Mouse (Mus musculus): ENCODE measurements around the gene Adamts15. TPM values are rescaled to one million over a fixed set of nuclear protein-coding genes. Genes with fewer than 3 reads are reported as not detected.

Gene Adamts15
- polyA plus RNA-seq (2012; rRNA removed) = 0.65 and 0.71 TPM in 2 replicates

DNA sequence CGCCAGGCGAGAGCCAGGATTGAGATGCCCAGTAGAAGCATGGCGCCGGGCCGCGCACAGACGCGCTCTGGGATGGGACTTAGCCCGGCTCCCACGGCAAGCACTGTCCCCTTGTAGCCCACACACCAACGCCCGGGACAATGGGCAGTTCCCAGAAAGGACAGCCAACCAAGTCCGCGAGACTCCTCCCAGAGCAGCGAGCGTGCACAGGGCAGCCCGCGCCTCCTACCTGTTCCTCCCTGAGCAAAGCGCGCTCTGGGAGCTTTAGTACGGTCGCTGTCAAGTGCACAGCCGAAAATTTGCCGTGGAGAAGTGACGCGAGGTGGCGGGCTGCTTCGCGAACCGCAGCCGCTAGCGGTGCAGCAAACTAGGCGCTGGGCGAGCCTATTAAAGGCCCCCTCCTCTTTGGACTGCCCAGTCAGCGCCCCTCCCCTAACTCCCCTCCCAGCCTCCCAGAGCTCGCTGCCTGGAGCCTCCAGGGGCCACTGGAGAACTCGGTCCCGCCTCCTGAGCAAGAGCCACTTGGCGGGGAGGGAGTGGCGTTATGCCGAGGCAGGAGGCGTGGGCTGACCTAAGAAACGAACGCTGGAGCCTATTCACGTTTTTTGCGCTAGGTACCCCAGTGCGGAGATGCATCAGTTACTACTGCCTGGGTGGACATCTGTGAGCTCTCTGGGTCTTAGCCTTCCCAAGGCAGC is at the start of gene Adamts15:
Adamts15 (minus strand) TSS at position 256 of the 698 bp plus-strand sequence.

DNA sequence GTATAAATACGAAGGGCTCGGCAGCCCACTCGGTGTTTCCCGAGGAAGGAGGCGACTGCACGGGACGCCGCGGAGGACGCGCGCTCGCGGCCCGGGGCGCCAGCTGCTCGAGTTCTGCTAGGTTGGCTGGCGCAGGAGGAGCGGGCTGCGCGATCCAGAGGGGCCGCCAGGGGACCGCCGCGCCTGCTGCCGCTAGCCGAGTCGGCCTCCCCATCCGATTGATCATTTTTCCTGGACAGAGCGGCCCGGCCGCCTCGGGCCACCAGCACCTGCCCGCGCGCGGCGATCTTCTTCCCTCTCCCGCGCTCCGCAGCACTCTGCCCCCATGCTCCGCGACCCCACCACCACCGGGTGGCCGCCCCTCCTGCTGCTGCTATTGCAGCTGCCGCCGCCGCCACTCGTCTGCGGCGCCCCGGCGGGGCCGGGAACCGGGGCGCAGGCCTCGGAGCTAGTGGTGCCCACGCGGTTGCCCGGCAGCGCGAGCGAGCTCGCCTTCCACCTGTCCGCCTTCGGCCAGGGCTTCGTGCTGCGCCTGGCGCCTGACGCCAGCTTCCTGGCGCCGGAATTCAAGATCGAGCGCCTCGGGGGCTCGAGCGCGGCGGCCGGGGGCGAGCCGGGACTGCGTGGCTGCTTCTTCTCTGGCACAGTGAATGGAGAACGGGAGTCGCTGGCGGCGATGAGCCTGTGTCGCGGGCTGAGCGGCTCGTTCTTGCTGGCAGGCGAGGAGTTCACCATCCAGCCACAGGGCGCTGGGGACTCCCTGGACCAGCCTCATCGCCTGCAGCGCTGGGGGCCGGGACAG is 20.5 kb upstream of the Adamts15 start, which contains the start of gene Adamts8:
Adamts8 (plus strand) TSS at position 51 of the 802 bp plus-strand sequence.

Other genes with a start within 250 kb of the Adamts15 start
- gene Adamts8, start 20.1 kb upstream of the Adamts15 start, polyA plus RNA-seq (2012; rRNA removed) = 0.03 and 0.06 TPM in 2 replicates
- 4.9 and 5.3 TPM in 2 replicates for gene Zbtb44, start 108.2 kb upstream of the Adamts15 start, polyA plus RNA-seq (2012; rRNA removed)
- gene St14, start 209.4 kb upstream of the Adamts15 start, polyA plus RNA-seq (2012; rRNA removed) = 0.79 and 0.80 TPM in 2 replicates

Measured in liver, embryonic 18 days (tissue).